Mouse (Mus musculus) heart, postnatal 0 days (tissue): ENCODE data around the gene Cadm2. TPM values are rescaled to one million over a fixed set of nuclear protein-coding genes. Genes with fewer than 3 reads are reported as not detected.

Experiments used
- ATAC-seq: fragments of 200-750 bp; cut with Nextera tagmentation; 2 replicates; pipeline ENCODE4 v1.8.0; 2017; ENCODE audit warnings: low read depth, moderate number of reproducible peaks, moderate library complexity; ENCODE audit not compliant: insufficient read depth
- DNase-seq: peaks from one replicate; pipeline ENCODE4 v3.0.0-alpha.2; 2016; ENCODE audit warnings: low spot score
- H3K27ac ChIP-seq: fragments of 300-500 bp; sonication (generic); 2 replicates; pipeline ENCODE4 v1.5.1; 2014; ENCODE audit warnings: low read depth, mild to moderate bottlenecking
- H3K27me3 ChIP-seq: fragments of 300-500 bp; sonication (generic); 2 replicates; pipeline ENCODE4 v1.6.1; 2014; ENCODE audit warnings: low read length, mixed read lengths; ENCODE audit not compliant: control insufficient read depth, insufficient read depth
- H3K36me3 ChIP-seq: fragments of 300-500 bp; sonication (generic); replicated peaks from 2 replicates; pipeline ENCODE4 v1.6.1; 2014; ENCODE audit warnings: low read length, mixed read lengths; ENCODE audit not compliant: control insufficient read depth, insufficient read depth
- H3K4me1 ChIP-seq: fragments of 300-500 bp; sonication (generic); 2 replicates; pipeline ENCODE4 v1.6.1; 2014; ENCODE audit warnings: antibody characterized with exemption; ENCODE audit not compliant: control insufficient read depth, insufficient read depth
- H3K4me2 ChIP-seq: fragments of 300-500 bp; sonication (generic); 2 replicates; pipeline ENCODE4 v1.6.1; 2014; ENCODE audit warnings: low read depth, mild to moderate bottlenecking, low read length, moderate library complexity
- H3K4me3 ChIP-seq: fragments of 300-500 bp; sonication (generic); 2 replicates; pipeline ENCODE4 v1.5.1; 2014; ENCODE audit warnings: low read depth, low read length
- H3K9ac ChIP-seq: fragments of 300-500 bp; sonication (generic); replicated peaks from 2 replicates; pipeline ENCODE4 v1.6.1; 2014; ENCODE audit warnings: low read depth, low read length, mixed read lengths
- H3K9me3 ChIP-seq: fragments of 300-500 bp; sonication (generic); replicated peaks from 2 replicates; pipeline ENCODE4 v1.6.1; 2016; ENCODE audit warnings: low read length; ENCODE audit not compliant: control insufficient read depth
- CTCF ChIP-seq: IDR thresholded peaks from 2 replicates; pipeline ENCODE4 v1.5.1; 2016; ENCODE audit warnings: antibody characterized with exemption, control low read depth, low read depth
- EP300 ChIP-seq: IDR thresholded peaks from 2 replicates; pipeline ENCODE4 v1.6.1; 2016; ENCODE audit warnings: antibody characterized with exemption, low read depth
- WGBS: fragments of 180-500 bp; shearing (Covaris S2); extraction: QIAGEN DNeasy Blood & Tissue Kit; methylation state at CpG from one replicate; pipeline ENCODE4 v1.1.7; 2014; 5-methylcytosine and 5-hydroxymethylcytosine counted together
- polyA plus RNA-seq: library from polyadenylated mRNA; unstranded; fragments of >200 nt; fragmentation: Nextera tagmentation; extraction: Ambion mirVana; gene quantifications from 2 replicates; pipeline ENCODE4 v1.2.1, GENCODE M21; 2015
- total RNA-seq: library from RNA; depleted of rRNA; stranded (reverse); fragments of >200 nt; gene quantifications from 2 replicates; pipeline ENCODE4 v1.2.3, GENCODE M21; 2014; ENCODE audit warnings: low replicate concordance

Cadm2 gene
- total and polyA plus RNA-seq, 2 experiments from 2014 or later = 1.0 TPM; not detected in 1

DNA sequence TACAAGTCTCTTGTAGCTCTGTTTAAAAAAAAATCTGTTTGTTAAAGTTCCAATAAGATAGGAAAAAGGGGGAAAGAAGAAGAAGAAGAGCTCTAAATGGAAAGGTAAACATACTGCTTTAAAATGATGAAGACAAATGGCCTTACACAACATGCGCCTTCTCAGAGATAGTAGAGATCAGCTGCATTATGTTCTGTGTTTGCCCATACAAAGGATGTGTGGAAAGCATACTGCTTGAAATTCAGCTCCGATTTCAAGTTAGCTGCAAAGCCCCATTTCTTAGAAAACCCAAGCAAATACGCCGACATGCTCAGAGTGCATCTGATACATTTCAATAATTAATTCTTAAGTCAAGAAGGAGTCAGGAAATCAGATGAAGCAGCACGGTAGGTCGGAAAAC, 684.4 kb downstream of the Cadm2 start:
- no peak for DNase-seq
- H3K4me1 ChIP-seq = no peaks in the 10 kb centered on the region
- TF ChIP-seq CTCF = no peak
- no peak for TF ChIP-seq EP300
- no peak overlapping the region for H3K27ac ChIP-seq
- H3K9ac ChIP-seq = no peak overlapping the region
- no peaks in the 10 kb centered on the region for H3K36me3 ChIP-seq
- 85% methylated on average over 6 of the region's 6 CpGs for WGBS
- no peak for ATAC-seq
- H3K27me3 ChIP-seq = no peaks in the 10 kb centered on the region
- H3K4me3 ChIP-seq = no peak overlapping the region
- H3K9me3 ChIP-seq = no peaks in the 10 kb centered on the region
- H3K4me2 ChIP-seq = no peak overlapping the region

DNA sequence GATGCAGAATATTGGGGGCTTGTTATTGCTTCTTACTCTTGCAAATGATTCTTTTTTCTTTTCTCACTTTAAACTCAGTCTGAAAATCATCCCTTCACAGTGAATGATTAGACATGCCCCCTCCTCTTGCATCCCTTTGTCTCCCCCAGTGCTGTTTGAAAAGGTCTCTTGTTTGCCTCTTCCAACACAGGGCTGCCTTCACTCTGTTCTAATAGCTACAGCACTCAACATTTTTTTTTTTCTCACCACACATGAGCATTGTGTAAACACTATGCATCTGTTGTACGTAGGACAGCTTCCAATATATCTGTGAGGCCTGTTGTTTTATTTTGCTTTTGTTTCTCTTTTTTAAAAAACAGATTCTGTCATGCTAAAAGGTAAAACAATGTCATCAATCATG, 695.2 kb downstream of the Cadm2 start:
- no peaks in the 10 kb centered on the region for H3K27me3 ChIP-seq
- H3K27ac ChIP-seq = no peak overlapping the region
- no peaks in the 10 kb centered on the region for H3K36me3 ChIP-seq
- no peaks in the 10 kb centered on the region for H3K9me3 ChIP-seq
- no peaks in the 10 kb centered on the region for H3K4me1 ChIP-seq
- H3K4me3 ChIP-seq = no peak overlapping the region
- H3K4me2 ChIP-seq = no peak overlapping the region
- ATAC-seq (no peak), DNase-seq (no peak)
- H3K9ac ChIP-seq = no peak overlapping the region
- WGBS = 66% methylated on average over 1 of the region's 1 CpGs
- no peak for TF ChIP-seq CTCF
- no peak for TF ChIP-seq EP300

DNA sequence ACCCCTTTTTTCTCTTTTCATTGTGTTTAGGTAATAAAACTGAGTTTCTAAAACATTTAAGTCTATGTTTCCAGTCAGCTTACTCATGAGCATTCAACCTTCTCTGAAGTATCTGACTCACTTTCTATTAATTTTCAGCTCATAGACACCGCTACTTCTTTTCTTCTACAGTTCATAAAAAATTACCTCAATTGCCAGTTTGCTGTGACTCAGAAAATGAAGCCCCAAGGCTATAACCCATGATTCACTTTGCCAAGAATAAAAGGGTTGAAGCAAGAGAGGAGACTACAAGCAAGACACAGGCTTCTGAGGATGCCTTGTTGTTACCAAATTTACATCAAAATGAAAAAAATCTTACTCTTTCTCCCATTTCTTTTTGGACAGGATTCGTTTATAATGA, 698.0 kb downstream of the Cadm2 start:
- WGBS = 72% methylated on average over 2 of the region's 2 CpGs
- Histone ChIP-seq H3K4me3 (no peak overlapping the region), H3K4me1 (no peaks in the 10 kb centered on the region), H3K27me3 (no peaks in the 10 kb centered on the region), H3K27ac (no peak overlapping the region), H3K4me2 (no peak overlapping the region), H3K36me3 (no peaks in the 10 kb centered on the region), H3K9me3 (no peaks in the 10 kb centered on the region), H3K9ac (no peak overlapping the region)
- TF ChIP-seq EP300 (no peak), CTCF (no peak)
- DNase-seq (no peak), ATAC-seq (no peak)

DNA sequence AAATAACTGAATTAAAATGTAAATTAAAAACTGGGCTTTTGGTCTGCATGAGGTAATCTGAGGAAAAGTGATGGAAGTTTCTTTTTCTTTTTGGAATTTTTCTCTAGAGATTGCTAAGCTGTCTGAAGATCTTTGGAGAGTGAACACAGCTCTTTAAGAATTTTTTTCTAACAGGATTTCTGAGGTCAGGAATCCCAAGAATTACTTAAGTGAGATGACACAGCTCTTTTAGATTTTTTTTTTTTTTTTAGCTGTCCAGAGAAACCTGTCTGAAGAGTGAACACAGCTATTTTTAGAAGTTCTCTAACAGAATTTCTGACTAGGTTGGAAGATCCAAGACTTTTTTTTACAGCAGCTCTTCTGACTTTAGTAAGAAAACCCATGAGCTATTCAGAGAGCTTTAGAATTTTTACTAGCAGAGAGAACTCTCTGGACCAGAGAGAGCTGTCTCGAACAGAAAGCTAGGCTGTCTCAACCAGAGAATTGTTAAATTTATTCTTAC, 699.2 kb downstream of the Cadm2 start:
- no peaks in the 10 kb centered on the region for H3K9me3 ChIP-seq
- TF ChIP-seq CTCF = no peak
- no peak for TF ChIP-seq EP300
- ATAC-seq = no peak
- no peaks in the 10 kb centered on the region for H3K4me1 ChIP-seq
- no peak overlapping the region for H3K9ac ChIP-seq
- H3K4me2 ChIP-seq = no peak overlapping the region
- no peaks in the 10 kb centered on the region for H3K27me3 ChIP-seq
- no peaks in the 10 kb centered on the region for H3K36me3 ChIP-seq
- no peak overlapping the region for H3K27ac ChIP-seq
- no peak overlapping the region for H3K4me3 ChIP-seq
- DNase-seq = no peak
- WGBS = 69% methylated on average over 1 of the region's 1 CpGs

DNA sequence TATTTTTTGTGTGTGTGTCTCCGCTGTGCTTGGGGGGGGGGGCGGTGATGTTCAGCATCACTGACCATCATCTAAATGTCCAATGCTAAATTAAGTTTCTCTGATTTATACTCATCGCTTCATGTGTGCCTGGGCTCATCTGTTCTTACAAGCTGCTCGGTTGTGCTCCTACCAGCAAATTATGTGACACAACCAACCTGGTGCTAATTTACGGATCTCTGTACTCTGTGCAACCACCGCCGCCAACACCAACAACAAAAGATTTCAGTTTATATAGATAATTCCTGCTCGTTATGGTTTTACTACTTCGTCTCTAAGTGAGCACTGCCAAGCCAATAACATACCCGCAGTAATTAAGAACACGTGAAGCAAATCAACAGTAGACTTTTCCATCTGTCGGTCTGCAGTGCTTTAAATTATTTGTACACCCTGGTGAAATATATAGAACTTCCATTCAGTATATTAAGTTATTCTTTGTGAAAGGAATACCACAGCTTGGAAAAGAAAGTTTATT, 700.8 kb downstream of the Cadm2 start:
- Histone ChIP-seq H3K27ac (no peak overlapping the region), H3K4me2 (no peak overlapping the region), H3K4me1 (no peaks in the 10 kb centered on the region), H3K27me3 (no peaks in the 10 kb centered on the region), H3K4me3 (no peak overlapping the region), H3K9ac (no peak overlapping the region), H3K9me3 (no peaks in the 10 kb centered on the region), H3K36me3 (no peaks in the 10 kb centered on the region)
- DNase-seq (no peak), ATAC-seq (no peak)
- WGBS = 87% methylated on average over 12 of the region's 12 CpGs
- TF ChIP-seq EP300 (no peak), CTCF (no peak)

DNA sequence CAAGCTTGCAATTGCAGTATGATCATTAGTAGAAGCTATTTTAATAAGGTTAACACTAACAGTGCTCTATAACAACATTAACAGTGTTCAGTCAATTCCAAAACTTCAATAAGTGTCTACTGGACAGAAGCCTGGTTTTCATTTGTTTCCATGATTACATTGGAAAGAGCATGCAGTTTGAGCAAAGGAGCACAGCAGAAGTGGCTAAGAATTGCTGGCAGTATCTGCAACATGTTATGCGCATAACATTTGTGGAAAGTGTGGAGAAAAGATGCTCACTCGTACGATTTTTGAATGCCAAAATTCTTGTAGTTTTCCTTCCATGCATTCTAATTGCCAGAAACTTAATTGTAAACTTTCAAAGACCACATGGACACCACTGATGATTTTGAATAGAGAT, 718.9 kb downstream of the Cadm2 start:
- Histone ChIP-seq H3K4me2 (no peak overlapping the region), H3K4me1 (no peaks in the 10 kb centered on the region), H3K9me3 (no peaks in the 10 kb centered on the region), H3K27me3 (no peaks in the 10 kb centered on the region), H3K27ac (no peak overlapping the region), H3K4me3 (no peak overlapping the region), H3K9ac (no peak overlapping the region), H3K36me3 (no peaks in the 10 kb centered on the region)
- 74% methylated on average over 3 of the region's 3 CpGs for WGBS
- TF ChIP-seq CTCF (no peak), EP300 (no peak)
- DNase-seq (no peak), ATAC-seq (no peak)
